Mouse (Mus musculus) kidney, embryonic 15.5 days (tissue): ENCODE data around the gene Fam214b. TPM values are rescaled to one million over a fixed set of nuclear protein-coding genes. Genes with fewer than 3 reads are reported as not detected.
"Not testable (repeated sequence)": the region's sequence is repeated elsewhere in the genome, so short reads cannot be mapped to it uniquely, and the experiment has no call there.

ENCODE experiments used
- ATAC-seq: fragments of 200-750 bp; cut with Nextera tagmentation; replicated peaks from 2 replicates; pipeline ENCODE4 v1.8.0; 2017; ENCODE audit warnings: moderate TSS enrichment; ENCODE audit not compliant: low FRiP score
- H3K27ac ChIP-seq: fragments of 300-500 bp; sonication (generic); 2 replicates; pipeline ENCODE4 v1.5.1; 2015; ENCODE audit warnings: mild to moderate bottlenecking, inconsistent platforms
- H3K27me3 ChIP-seq: fragments of 300-500 bp; sonication (generic); 2 replicates; pipeline ENCODE4 v1.6.1; 2015; ENCODE audit warnings: inconsistent platforms
- H3K36me3 ChIP-seq: fragments of 300-500 bp; sonication (generic); 2 replicates; pipeline ENCODE4 v1.6.1; 2015; ENCODE audit warnings: inconsistent platforms
- H3K4me1 ChIP-seq: fragments of 300-500 bp; sonication (generic); 2 replicates; pipeline ENCODE4 v1.6.1; 2015; ENCODE audit warnings: inconsistent platforms
- H3K4me2 ChIP-seq: fragments of 300-500 bp; sonication (generic); 2 replicates; pipeline ENCODE4 v1.6.1; 2015; ENCODE audit warnings: moderate library complexity, mild to moderate bottlenecking, inconsistent platforms
- H3K4me3 ChIP-seq: fragments of 300-500 bp; sonication (generic); replicated peaks from 2 replicates; pipeline ENCODE4 v1.5.1; 2015; ENCODE audit warnings: mild to moderate bottlenecking, inconsistent platforms
- H3K9ac ChIP-seq: fragments of 300-500 bp; sonication (generic); 2 replicates; pipeline ENCODE4 v1.6.1; 2015; ENCODE audit warnings: mild to moderate bottlenecking, inconsistent platforms
- H3K9me3 ChIP-seq: fragments of 300-500 bp; sonication (generic); replicated peaks from 2 replicates; pipeline ENCODE4 v1.6.1; 2016; ENCODE audit warnings: inconsistent platforms
- WGBS: fragments of 180-500 bp; shearing (Covaris S2); methylation state at CpG from one replicate; pipeline ENCODE4 v1.1.7; 2015; ENCODE audit warnings: mixed read lengths; 5-methylcytosine and 5-hydroxymethylcytosine counted together
- polyA plus RNA-seq: library from polyadenylated mRNA; unstranded; fragments of >200 nt; fragmentation: Nextera tagmentation; extraction: Ambion mirVana; gene quantifications from 2 replicates; pipeline ENCODE4 v1.2.1, GENCODE M21; 2015

Gene Fam214b
- polyA plus RNA-seq, 1 experiment from 2014 or later, result 11.8 TPM

DNA sequence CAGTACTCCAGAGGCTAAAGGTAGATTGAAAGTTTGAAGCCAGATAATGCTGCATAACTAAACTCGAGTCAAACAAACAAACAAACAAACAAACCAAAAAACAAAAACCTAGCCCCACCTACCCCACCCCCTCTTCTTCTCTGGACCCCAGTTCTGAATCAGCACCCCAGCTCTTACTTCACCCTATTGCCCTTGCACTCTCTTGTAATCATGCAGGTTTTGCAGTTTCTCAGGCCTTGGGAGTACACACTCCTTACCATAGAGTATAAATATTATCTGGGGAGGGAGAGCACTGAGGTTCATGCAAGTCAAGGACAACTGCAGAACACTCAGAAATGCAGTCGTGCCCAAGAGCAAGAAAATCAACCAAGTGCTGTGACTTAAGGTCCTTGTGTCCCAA is 44.7 kb downstream of the Fam214b start:
- Histone ChIP-seq H3K27me3 (no peaks in the 10 kb centered on the region), H3K4me1 (peaks cover 22% of the 10 kb centered on the region), H3K4me3 (no peak overlapping the region), H3K9ac (no peak overlapping the region), H3K27ac (peak overlapping the region; percentile 92), H3K9me3 (no peaks in the 10 kb centered on the region), H3K36me3 (peaks cover 14% of the 10 kb centered on the region), H3K4me2 (no peak overlapping the region)
- 86% methylated on average over 2 of the region's 2 CpGs for WGBS
- no peak for ATAC-seq

DNA sequence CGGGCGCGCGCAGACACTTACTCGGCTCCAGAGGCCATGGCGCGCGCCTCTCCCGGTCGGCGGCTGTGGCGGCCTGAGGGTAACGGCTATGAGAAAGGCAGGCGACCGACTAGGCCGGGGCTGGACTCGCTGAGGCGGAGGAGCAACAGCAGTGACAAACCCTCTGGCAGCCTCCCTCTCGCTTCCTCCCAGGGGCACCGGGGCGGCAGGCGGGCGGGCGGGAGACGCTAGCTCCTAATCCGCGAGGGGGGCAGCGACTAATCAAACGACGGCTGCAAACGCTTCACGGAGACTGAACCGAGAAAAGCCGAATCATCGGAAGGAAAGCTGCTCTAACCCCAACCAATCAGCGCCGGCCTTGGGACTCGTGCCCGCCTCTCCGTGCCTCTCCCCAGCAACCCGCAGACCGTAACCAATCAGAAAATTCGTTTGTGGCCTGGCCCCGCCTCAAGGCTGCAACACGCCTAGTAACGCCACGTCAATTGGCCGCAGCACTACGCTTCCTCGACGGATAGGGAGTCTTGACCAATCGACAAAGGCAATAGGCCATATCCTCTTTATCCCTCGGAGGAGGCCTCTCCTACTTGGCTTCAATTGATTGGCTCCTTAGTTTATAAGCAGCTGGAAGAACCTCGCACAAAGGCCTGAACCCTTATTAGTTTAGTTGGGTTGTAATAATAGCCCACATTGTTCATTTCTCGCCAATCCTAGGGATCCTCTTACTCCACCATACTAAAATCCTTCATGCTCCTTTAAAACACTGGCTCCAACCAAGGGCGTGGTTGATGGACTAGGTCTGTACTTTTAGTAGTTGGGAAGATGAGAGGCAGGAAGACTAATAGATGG is 45.7 kb downstream of the Fam214b start, which contains the start of gene Vcp:
Gene Vcp, minus strand, starts transcription at position 367 of the 846 bp plus-strand sequence.
- Histone ChIP-seq H3K27ac (peak within 1 kb of the TSS; percentile 100), H3K4me2 (peak within 1 kb of the TSS; percentile 74), H3K9ac (peak within 1 kb of the TSS; percentile 98), H3K36me3 (peaks cover 18% of the 10 kb centered on the region), H3K4me3 (peak within 1 kb of the TSS; percentile 74), H3K4me1 (peaks cover 22% of the 10 kb centered on the region)
- not testable (repeated sequence) for H3K9me3 ChIP-seq, H3K27me3 ChIP-seq
- under 1% methylated on average over 56 of the region's 56 CpGs for WGBS
- peak; percentile 98 for ATAC-seq

DNA sequence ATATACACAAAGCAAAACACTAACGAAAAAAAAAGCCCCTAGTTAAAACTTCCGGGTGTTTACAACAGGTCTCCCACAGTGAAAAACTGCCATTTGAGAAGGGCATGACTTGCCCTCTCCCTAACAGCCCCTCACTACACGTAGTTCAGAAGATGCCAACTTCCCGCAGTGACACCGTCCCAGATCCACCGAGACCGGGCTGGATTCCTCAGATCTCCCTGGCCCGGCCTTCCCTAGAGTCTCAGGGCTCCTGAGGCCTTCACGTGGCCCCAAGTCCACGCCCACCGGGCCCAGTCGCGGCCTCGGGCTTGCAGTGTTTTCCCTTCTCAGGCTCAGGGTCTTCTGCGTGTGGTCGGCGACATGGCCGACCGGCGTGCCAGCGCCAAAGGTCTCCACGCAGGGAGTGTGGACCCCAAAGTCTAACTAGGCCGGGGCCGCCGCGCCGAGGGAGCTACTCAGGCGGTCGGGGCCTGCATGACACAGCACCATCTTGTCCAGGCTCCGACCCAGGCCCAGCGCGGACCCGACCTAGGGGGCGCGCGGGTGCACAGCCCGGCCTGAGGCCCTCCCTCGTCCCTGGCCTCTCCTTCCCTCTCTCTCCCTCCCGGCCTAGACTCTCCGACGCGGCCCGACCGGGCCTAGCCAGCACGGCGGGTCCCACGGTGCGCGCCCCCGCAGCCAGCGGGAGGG is 46.4 kb downstream of the Fam214b start:
- H3K4me2 ChIP-seq, result peak overlapping the region; percentile 74
- peaks cover 18% of the 10 kb centered on the region for H3K36me3 ChIP-seq
- peak overlapping the region; percentile 98 for H3K9ac ChIP-seq
- under 1% methylated on average over 51 of the region's 51 CpGs for WGBS
- H3K4me3 ChIP-seq, result peak overlapping the region; percentile 74
- H3K9me3 ChIP-seq, result no peaks in the 10 kb centered on the region
- H3K27me3 ChIP-seq, result no peaks in the 10 kb centered on the region
- ATAC-seq, result peak; percentile 87
- H3K4me1 ChIP-seq, result peaks cover 22% of the 10 kb centered on the region
- peak overlapping the region; percentile 100 for H3K27ac ChIP-seq

DNA sequence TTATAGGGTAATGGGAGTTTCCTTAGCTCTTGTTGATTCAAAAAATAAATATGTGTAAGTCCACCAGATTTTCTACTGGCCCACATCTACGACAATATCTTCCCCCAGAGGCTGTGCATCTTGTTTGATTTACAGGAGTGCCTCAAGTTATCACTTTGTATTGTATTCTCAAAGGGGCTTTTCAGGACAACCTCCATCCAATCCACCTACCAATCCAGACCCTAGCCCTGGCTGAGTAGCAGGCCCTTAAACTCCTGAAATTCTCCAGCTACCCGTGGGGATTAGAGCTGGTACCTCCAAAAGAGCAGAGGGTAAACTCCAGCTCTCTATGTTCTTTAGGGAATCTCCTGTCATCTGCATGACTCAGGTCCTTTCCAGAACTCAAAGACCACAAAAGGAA is 48.0 kb downstream of the Fam214b start:
- Histone ChIP-seq H3K27me3 (no peaks in the 10 kb centered on the region), H3K36me3 (peaks cover 34% of the 10 kb centered on the region), H3K4me2 (peak overlapping the region; percentile 74), H3K9ac (peak overlapping the region; percentile 98; the same call in 1 of the 2 replicates), H3K9me3 (no peaks in the 10 kb centered on the region), H3K4me1 (peaks cover 22% of the 10 kb centered on the region), H3K4me3 (peak overlapping the region; percentile 74), H3K27ac (no peak overlapping the region)
- WGBS, result 44% methylated on average over 2 of the region's 2 CpGs
- ATAC-seq, result no peak

DNA sequence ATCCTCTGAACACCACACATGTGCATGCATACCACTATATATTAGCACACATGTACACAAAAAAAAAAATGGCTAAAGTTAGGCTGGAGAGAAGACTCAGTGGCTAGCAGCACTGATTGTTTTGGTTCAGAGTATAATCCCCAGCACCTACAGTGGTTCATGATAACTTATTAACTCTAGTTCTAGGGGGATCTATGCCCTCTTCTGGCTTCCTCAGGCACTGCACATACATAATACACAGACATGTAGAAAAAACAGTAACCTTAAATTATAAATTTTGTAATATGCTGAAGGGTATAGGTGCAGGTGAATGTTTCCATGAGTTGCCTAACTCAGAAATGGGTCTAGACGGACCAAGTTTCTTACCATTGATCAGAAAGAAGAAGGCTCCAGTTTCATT is 57.7 kb downstream of the Fam214b start:
- no peak overlapping the region for H3K4me3 ChIP-seq
- no peak overlapping the region for H3K27ac ChIP-seq
- no peaks in the 10 kb centered on the region for H3K4me1 ChIP-seq
- no peak overlapping the region for H3K9ac ChIP-seq
- ATAC-seq, result no peak
- 79% methylated on average over 1 of the region's 1 CpGs for WGBS
- no peaks in the 10 kb centered on the region for H3K27me3 ChIP-seq
- H3K9me3 ChIP-seq, result no peaks in the 10 kb centered on the region
- no peak overlapping the region for H3K4me2 ChIP-seq
- peaks cover 98% of the 10 kb centered on the region for H3K36me3 ChIP-seq

Other genes with a start within 250 kb of the Fam214b start
- not detected in 2 replicates for gene Fam205a1, start 192.3 kb downstream of the Fam214b start, polyA plus RNA-seq
- 0.09 and 0.13 TPM in 2 replicates for gene Gm12394, start 189.4 kb downstream of the Fam214b start, polyA plus RNA-seq
- gene Fam205c, start 172.0 kb downstream of the Fam214b start, polyA plus RNA-seq, result 0.18 TPM in 1 of 2 replicates, not detected in the other
- gene Phf24, start 129.6 kb downstream of the Fam214b start, polyA plus RNA-seq, result 0.26 and 0.93 TPM in 2 replicates
- gene Dnajb5, start 96.4 kb downstream of the Fam214b start, polyA plus RNA-seq, result 6.9 and 10.0 TPM in 2 replicates
- 0.48 and 0.75 TPM in 2 replicates for gene 1700022I11Rik, start 76.6 kb downstream of the Fam214b start, polyA plus RNA-seq
- gene Vcp, start 45.7 kb downstream of the Fam214b start, polyA plus RNA-seq, result 547 and 571 TPM in 2 replicates
- 15.2 and 17.2 TPM in 2 replicates for gene Fancg, start 35.7 kb downstream of the Fam214b start, polyA plus RNA-seq
- gene Pigo, start 20.4 kb downstream of the Fam214b start, polyA plus RNA-seq, result 23.5 and 27.6 TPM in 2 replicates
- 346 and 352 TPM in 2 replicates for gene Stoml2, start 14.5 kb downstream of the Fam214b start, polyA plus RNA-seq
- 7.2 and 8.3 TPM in 2 replicates for gene Unc13b, start 12.7 kb upstream of the Fam214b start, polyA plus RNA-seq
- gene Atp8b5, start 220.9 kb upstream of the Fam214b start, polyA plus RNA-seq, result 0.27 and 0.50 TPM in 2 replicates